ENCODE assay signal across 27 mouse cellular contexts in genomic region chr7:144340376-144340775, GRCm38 (mm10).
DNase-seq lines count a peak whose midpoint lies in the region; ATAC-seq lines count a peak whose summit lies in the region.
"Had no signal": no experiment of that assay in that cellular context is flagged by ENCODE, and none has a peak within 500 bp of the region (broad histone marks: within the 10 kb centered on the region; RNA-seq: fewer than 3 reads in every experiment).

No protein-coding gene starts in this region.

- peak; percentile 76 for DNase-seq in adrenal gland, adult 2 months
- DNase-seq in adrenal gland, adult 18-20 months (ENCODE audit: low spot score in 2 of 2): no peak
- peak; percentile 49 for DNase-seq in Muller cell, postnatal 12 days (ENCODE audit: inconsistent ontology term)
- DNase-seq in adrenal gland, postnatal 36 days: peak; percentile 33 to 55
- no peak for DNase-seq in left cerebral cortex, adult 8-10 months (ENCODE audit: low spot score in 2 of 2)
- DNase-seq in frontal cortex, postnatal 25 days (ENCODE audit: low spot score in 2 of 2): no peak
- DNase-seq: B cell, adult 2 months; cerebellum, adult 11-12 months; cerebellum, adult 9-11 months; forebrain, postnatal 0 days; gastrocnemius, postnatal 25 days; heart, adult 11 months; heart, postnatal 36 days; kidney, adult 8-10 months; kidney, postnatal 4 days; liver, embryonic 13.5 days; lung, adult 18-20 months; lung, postnatal 4 days; retina, postnatal 1 day; right cerebral cortex, postnatal 14 days; spleen, adult 18-20 months; thymus, postnatal 14 days had no signal

- ATAC-seq in frontal cortex, adult (ENCODE audit: low TSS enrichment): no peak
- ATAC-seq: forebrain, postnatal 0 days; hindbrain, postnatal 0 days; intestine, embryonic 15.5 days; lung, postnatal 0 days; midbrain, embryonic 13.5 days had no signal

Comparison
In these comparisons a context has a peak if more than half of its experiments do, and no peak if none do; other contexts are left out.
1. DNase-seq: peak in adrenal gland, adult 2 months (single experiment), Muller cell, postnatal 12 days (single experiment) and adrenal gland, postnatal 36 days (2 of 2); none in adrenal gland, adult 18-20 months (0 of 2), left cerebral cortex, adult 8-10 months (0 of 2) and frontal cortex, postnatal 25 days (0 of 2).